Comparison of ENCODE assay signal across 8 mouse cellular contexts in genomic region chr3:90475151-90475830, GRCm38 (mm10). TPM values are rescaled to one million over a fixed set of nuclear protein-coding genes. Genes with fewer than 3 reads are reported as not detected.
A peak's percentile ranks its signal among the peaks of the same experiment; 100 is the strongest.
DNase-seq lines count a peak whose midpoint lies in the region; ATAC-seq and TF ChIP-seq lines count a peak whose summit lies in the region.

No protein-coding gene starts in this region.

- ATAC-seq in heart, embryonic 14.5 days (ENCODE audit: insufficient number of reproducible peaks, insufficient read depth, low FRiP score, low read depth), result no peak
- ATAC-seq in forebrain, postnatal 0 days, result peak; percentile 19
- 0 out of 2 replicates have a peak, but pooled peaks have one; percentile 14 for ATAC-seq in megakaryocyte, adult 5-6 weeks (ENCODE audit: poor library complexity, severe bottlenecking)

- TF ChIP-seq CTCF in forebrain, postnatal 0 days (IDR thresholded peaks at IDR 0.05; ENCODE audit: low read depth), result no peak

- H3K4me3 ChIP-seq in heart, embryonic 14.5 days (ENCODE audit: control insufficient read depth in 1 of 2, insufficient read depth in 1 of 2, low read depth in 1 of 2, low read length in 2 of 2), result peak overlapping the region; percentile 19 to 35; a peak in 3 of 4 replicates
- H3K4me3 ChIP-seq in forebrain, postnatal 0 days (ENCODE audit: low read depth, low read length), result peak overlapping the region; percentile 64

- H3K36me3 ChIP-seq in heart, embryonic 14.5 days (ENCODE audit: control insufficient read depth, insufficient read depth, low read length), result peaks cover 22% of the 10 kb centered on the region
- peaks cover 10% of the 10 kb centered on the region for H3K36me3 ChIP-seq in forebrain, postnatal 0 days (ENCODE audit: insufficient read depth)

- 37% methylated on average over 15 of the region's 16 CpGs for WGBS in heart, embryonic 14.5 days
- 39% methylated on average over 15 of the region's 16 CpGs for WGBS in forebrain, postnatal 0 days

- no peak for DNase-seq in heart, adult 18-20 months
- DNase-seq in ZHBTc4 (ENCODE audit: low read depth, low spot score), result peak; percentile 39
- no peak for DNase-seq in forebrain, postnatal 0 days
- no peak for DNase-seq in frontal cortex, adult 2 months (ENCODE audit: extremely low spot score in 1 of 2, low spot score in 1 of 2)
- no peak for DNase-seq in adrenal gland, adult (ENCODE audit: inconsistent age in 2 of 2, low spot score in 1 of 2)
- DNase-seq in left cerebral cortex, adult 11 months (ENCODE audit: low spot score), result no peak

- H3K9ac ChIP-seq in heart, embryonic 14.5 days (ENCODE audit: low read length), result no peak overlapping the region; the same call in 1 of the 2 replicates
- H3K9ac ChIP-seq in forebrain, postnatal 0 days, result no peak overlapping the region

- no peaks in the 10 kb centered on the region for H3K27me3 ChIP-seq in heart, embryonic 14.5 days (ENCODE audit: control insufficient read depth, insufficient read depth, low read length)
- no peaks in the 10 kb centered on the region for H3K27me3 ChIP-seq in forebrain, postnatal 0 days (ENCODE audit: insufficient read depth, low read length)

- H3K4me2 ChIP-seq in heart, embryonic 14.5 days (ENCODE audit: low read length), result peak overlapping the region; percentile 48
- peak overlapping the region; percentile 27; the same call in 1 of the 2 replicates for H3K4me2 ChIP-seq in forebrain, postnatal 0 days (ENCODE audit: low read depth)

- H3K9me3 ChIP-seq in heart, embryonic 14.5 days (ENCODE audit: control insufficient read depth, low read length), result no peaks in the 10 kb centered on the region
- H3K9me3 ChIP-seq in forebrain, postnatal 0 days (ENCODE audit: low read length), result no peaks in the 10 kb centered on the region

- peaks cover 0 to 8% of the 10 kb centered on the region in 2 experiments; a peak in 2 of 4 replicates for H3K4me1 ChIP-seq in heart, embryonic 14.5 days (ENCODE audit: control insufficient read depth in 2 of 2, insufficient read depth in 2 of 2, low read length in 2 of 2)
- no peaks in the 10 kb centered on the region for H3K4me1 ChIP-seq in forebrain, postnatal 0 days (ENCODE audit: insufficient read depth)

- H3K27ac ChIP-seq in heart, embryonic 14.5 days (replicated peaks in 1 of 2; ENCODE audit: control insufficient read depth in 1 of 2, insufficient read depth in 1 of 2, low read depth in 2 of 2, low read length in 2 of 2), result no peak overlapping the region
- no peak overlapping the region for H3K27ac ChIP-seq in forebrain, postnatal 0 days (ENCODE audit: low read depth, low read length)

RNA-seq across cellular contexts. Expression of gene Ilf2, which starts 0.6 kb away (rescaled TPM):
- 110 and 112 TPM in 2 replicates for polyA plus RNA-seq in heart, embryonic 14.5 days (2014; fragmentation: Nextera tagmentation; extraction: Ambion mirVana)
- total RNA-seq in heart, adult 18-20 months (2021), result 10 to 100 TPM; 29.3 to 30.1 TPM
- 199 and 239 TPM in 2 replicates for total RNA-seq in forebrain, postnatal 0 days (2014; rRNA removed)
- 170 and 191 TPM in 2 replicates for polyA plus RNA-seq in forebrain, postnatal 0 days (2015; fragmentation: Nextera tagmentation; extraction: Ambion mirVana)
- total RNA-seq in megakaryocyte, adult 5-6 weeks (2015), result 51.8 and 57.3 TPM in 2 replicates
- 103 and 111 TPM in 2 replicates for total RNA-seq in megakaryocyte, adult 5-6 weeks (2017)
- polyA plus RNA-seq in frontal cortex, adult 2 months (2012; rRNA removed), result 84.3 and 89.2 TPM in 2 replicates

RNA-seq across cellular contexts. Expression of gene Npr1, which starts 9.6 kb away (rescaled TPM):
- polyA plus RNA-seq in heart, embryonic 14.5 days (2014; fragmentation: Nextera tagmentation; extraction: Ambion mirVana), result 11.6 and 11.8 TPM in 2 replicates
- 10 to 100 TPM; 16.2 to 16.8 TPM for total RNA-seq in heart, adult 18-20 months (2021)
- 2.7 and 6.9 TPM in 2 replicates for total RNA-seq in forebrain, postnatal 0 days (2014; rRNA removed)
- 1.7 and 2.1 TPM in 2 replicates for polyA plus RNA-seq in forebrain, postnatal 0 days (2015; fragmentation: Nextera tagmentation; extraction: Ambion mirVana)
- not detected in 2 replicates for total RNA-seq in megakaryocyte, adult 5-6 weeks (2015)
- total RNA-seq in megakaryocyte, adult 5-6 weeks (2017), result 0.08 TPM in 1 of 2 replicates, not detected in the other
- 24.0 and 27.2 TPM in 2 replicates for polyA plus RNA-seq in frontal cortex, adult 2 months (2012; rRNA removed)

RNA-seq across cellular contexts. Expression of gene Snapin, which starts 15.5 kb away (rescaled TPM):
- 83.8 and 89.3 TPM in 2 replicates for polyA plus RNA-seq in heart, embryonic 14.5 days (2014; fragmentation: Nextera tagmentation; extraction: Ambion mirVana)
- total RNA-seq in heart, adult 18-20 months (2021), result 10 to 100 TPM; 62.0 to 70.7 TPM
- 41.4 and 48.2 TPM in 2 replicates for total RNA-seq in forebrain, postnatal 0 days (2014; rRNA removed)
- 79.1 and 80.4 TPM in 2 replicates for polyA plus RNA-seq in forebrain, postnatal 0 days (2015; fragmentation: Nextera tagmentation; extraction: Ambion mirVana)
- total RNA-seq in megakaryocyte, adult 5-6 weeks (2015), result 41.6 and 47.3 TPM in 2 replicates
- 40.9 and 49.5 TPM in 2 replicates for total RNA-seq in megakaryocyte, adult 5-6 weeks (2017)
- polyA plus RNA-seq in frontal cortex, adult 2 months (2012; rRNA removed), result 76.1 and 78.7 TPM in 2 replicates

RNA-seq across cellular contexts. Expression of gene Chtop, which starts 34.0 kb away (rescaled TPM):
- 60.2 and 65.7 TPM in 2 replicates for polyA plus RNA-seq in heart, embryonic 14.5 days (2014; fragmentation: Nextera tagmentation; extraction: Ambion mirVana)
- 10 to 100 TPM; 90.0 to 96.6 TPM for total RNA-seq in heart, adult 18-20 months (2021)
- 272 and 302 TPM in 2 replicates for total RNA-seq in forebrain, postnatal 0 days (2014; rRNA removed)
- polyA plus RNA-seq in forebrain, postnatal 0 days (2015; fragmentation: Nextera tagmentation; extraction: Ambion mirVana), result 179 and 186 TPM in 2 replicates
- total RNA-seq in megakaryocyte, adult 5-6 weeks (2015), result 97.7 and 99.3 TPM in 2 replicates
- total RNA-seq in megakaryocyte, adult 5-6 weeks (2017), result 85.7 and 88.3 TPM in 2 replicates
- 136 and 140 TPM in 2 replicates for polyA plus RNA-seq in frontal cortex, adult 2 months (2012; rRNA removed)

RNA-seq across cellular contexts. Expression of gene S100a1, which starts 38.9 kb away (rescaled TPM):
- 319 and 338 TPM in 2 replicates for polyA plus RNA-seq in heart, embryonic 14.5 days (2014; fragmentation: Nextera tagmentation; extraction: Ambion mirVana)
- 1,000 to 10,000 TPM; 1,108 to 1,133 TPM for total RNA-seq in heart, adult 18-20 months (2021)
- total RNA-seq in forebrain, postnatal 0 days (2014; rRNA removed), result 16.1 and 33.6 TPM in 2 replicates
- polyA plus RNA-seq in forebrain, postnatal 0 days (2015; fragmentation: Nextera tagmentation; extraction: Ambion mirVana), result 47.0 and 52.8 TPM in 2 replicates
- total RNA-seq in megakaryocyte, adult 5-6 weeks (2015), result 70.5 and 89.5 TPM in 2 replicates
- 50.9 and 80.4 TPM in 2 replicates for total RNA-seq in megakaryocyte, adult 5-6 weeks (2017)
- 307 and 323 TPM in 2 replicates for polyA plus RNA-seq in frontal cortex, adult 2 months (2012; rRNA removed)
